Mouse (Mus musculus) ovary, postnatal 14 days (tissue): Measurements from ENCODE around the gene Spint2.
A peak's percentile ranks its signal among the peaks of the same experiment; 100 is the strongest.

Source experiments
- DNase-seq: peaks from one replicate; pipeline ENCODE4 v3.0.0; 2022; ENCODE audit warnings: low spot score

Spint2 gene

GRCm38 (mm10) chr7:29280801-29281200 is 911 bp downstream of the Spint2 start:
- DNase-seq = no peak

DNA sequence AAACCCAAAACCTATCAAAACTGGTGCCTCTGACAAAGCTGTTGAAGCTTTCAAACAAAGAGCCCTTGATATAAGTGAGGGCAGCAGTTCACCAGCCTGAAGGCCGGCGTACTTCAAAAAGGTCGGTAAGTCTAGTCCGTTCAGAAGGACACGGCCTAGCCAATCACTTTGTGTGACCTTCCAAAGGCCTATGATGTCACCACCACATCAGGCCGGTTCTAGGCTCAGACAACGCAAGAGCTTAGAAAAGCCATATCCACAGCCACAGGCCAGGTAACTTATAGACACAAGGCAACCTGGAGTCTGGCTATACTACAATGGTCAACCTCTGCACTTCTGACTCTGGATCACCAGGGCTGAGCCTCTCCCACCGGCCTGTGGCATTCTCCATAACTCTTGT is 1.8 kb downstream of the Spint2 start:
- DNase-seq = no peak

- no peak for DNase-seq
These were observed 2.5 kb downstream of the Spint2 start for GRCm38 (mm10) chr7:29279261-29279660.

DNA sequence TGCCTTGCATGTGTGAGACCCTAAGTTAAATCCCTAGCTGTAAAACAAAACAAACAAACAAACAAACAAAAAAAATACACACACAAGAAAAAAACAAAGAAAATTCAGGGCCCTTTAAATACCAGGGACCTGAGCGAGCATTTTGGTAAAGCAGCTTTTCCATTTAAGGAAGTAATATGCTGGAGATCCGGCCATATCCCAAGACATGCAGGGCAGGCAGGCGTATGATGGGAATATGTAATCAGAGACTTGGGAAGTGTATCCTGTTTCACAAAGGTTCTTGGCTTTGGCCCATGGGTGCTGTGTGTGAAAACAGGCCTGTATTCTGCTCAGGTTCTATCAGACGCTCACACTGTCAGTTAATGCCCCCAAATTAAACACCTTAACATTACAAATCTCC is 4.2 kb downstream of the Spint2 start:
- no peak for DNase-seq

GRCm38 (mm10) chr7:29276715-29277114 is 5.0 kb downstream of the Spint2 start:
- DNase-seq = no peak

GRCm38 (mm10) chr7:29271687-29272465 is 9.8 kb downstream of the Spint2 start:
- no peak for DNase-seq

GRCm38 (mm10) chr7:29270445-29270844 is 11.3 kb downstream of the Spint2 start:
- DNase-seq = no peak

DNA sequence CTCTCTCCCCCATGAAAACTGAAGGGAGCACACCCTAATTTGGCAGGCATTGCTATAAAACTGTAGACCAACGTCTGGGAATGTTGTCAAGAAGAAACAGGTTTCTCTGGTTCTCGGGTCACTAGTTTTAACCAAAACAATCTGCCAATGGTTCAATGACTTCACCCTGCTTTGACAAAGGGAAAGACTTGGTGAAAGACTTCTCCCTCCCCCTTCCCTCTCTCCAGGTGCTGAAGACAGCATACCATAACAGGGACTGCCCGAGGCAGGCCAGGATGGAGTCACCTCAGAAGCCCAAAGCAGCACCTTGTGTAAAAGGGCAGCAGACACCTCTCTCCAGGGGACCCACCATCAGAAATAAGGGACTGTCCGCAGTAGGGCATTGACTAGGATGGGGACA is 14.8 kb downstream of the Spint2 start:
- DNase-seq = no peak

DNA sequence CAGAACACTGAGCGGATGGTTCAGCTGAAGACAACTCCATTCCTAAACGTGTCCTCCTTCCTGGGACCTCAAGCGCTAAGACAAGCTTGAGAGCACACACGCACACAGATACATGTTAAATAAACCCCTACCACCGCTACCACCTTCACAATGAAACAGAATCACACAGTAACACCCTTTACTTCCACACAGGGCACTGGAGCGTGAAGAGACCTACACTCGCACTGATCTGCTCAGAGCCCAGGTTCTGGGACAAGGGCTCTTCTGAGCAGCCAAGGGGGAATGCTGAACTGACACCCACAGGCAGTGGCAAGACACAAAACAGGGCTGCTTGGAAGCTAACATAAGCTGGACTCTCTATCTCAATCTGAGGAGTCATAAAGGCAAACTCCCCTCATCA is 16.1 kb downstream of the Spint2 start:
- no peak for DNase-seq

GRCm38 (mm10) chr7:29263831-29264230 is 17.9 kb downstream of the Spint2 start:
- no peak for DNase-seq

DNA sequence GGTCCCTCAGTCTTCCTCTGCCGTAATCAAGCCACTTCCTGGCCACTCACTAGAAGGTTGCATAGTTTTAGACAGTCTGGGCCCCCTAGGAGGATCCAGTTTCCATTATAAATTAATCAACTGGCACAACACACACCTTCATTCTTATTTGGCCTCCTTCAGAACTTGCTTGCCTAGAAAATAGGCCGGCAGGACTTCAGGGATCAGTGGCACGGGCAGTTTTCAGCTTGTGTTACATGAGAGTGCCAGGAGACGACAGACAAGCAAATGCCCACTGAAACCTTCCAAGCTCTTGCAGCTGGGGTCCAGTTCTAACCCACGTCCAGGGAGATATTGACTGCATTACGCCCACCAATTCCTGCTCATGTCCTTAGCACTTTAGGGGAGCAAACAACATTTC is 19.6 kb downstream of the Spint2 start:
- no peak for DNase-seq

- DNase-seq = no peak
These were observed 21.7 kb downstream of the Spint2 start for GRCm38 (mm10) chr7:29259781-29260730.

- no peak for DNase-seq
These were observed 24.3 kb downstream of the Spint2 start for GRCm38 (mm10) chr7:29257368-29257767.

DNA sequence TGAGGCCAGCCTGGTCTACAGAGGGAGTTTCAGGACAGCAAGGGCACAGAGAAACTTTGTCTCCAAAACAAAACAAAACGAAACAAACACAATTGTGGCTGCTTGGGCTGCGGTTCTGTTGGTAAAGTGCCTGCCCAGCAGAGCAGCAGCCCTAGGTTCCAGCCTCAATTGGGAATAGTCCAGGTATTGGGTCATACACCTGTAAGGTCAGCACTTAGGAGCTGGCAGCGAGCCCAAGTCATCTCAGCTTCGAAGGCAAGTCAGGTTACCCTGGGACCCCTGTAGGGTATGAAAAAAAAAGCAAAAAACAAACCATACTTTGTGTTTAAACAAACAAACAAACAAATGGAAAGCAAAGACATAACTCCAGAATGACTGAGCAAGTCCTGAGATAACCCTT is 25.8 kb downstream of the Spint2 start:
- DNase-seq = no peak

DNA sequence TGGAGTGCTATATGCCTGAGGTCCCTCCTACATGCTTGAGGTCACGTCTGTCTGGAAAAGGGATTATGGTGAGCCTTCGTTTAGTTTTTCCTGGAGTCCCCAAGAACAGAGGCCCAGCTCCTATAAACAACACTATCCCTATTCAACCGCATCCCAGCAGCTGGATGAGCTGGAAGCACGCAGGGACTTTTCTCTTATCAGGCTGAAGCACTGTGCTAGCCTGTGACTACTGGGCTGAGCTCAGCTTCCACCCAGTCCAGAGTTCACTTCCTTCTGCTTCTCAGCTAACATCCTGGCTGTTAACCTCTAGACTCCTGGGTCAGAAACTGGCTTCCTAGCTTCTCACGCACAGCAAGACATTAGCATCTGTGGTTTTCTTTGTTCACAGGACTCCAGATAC is 27.9 kb downstream of the Spint2 start:
- DNase-seq = no peak

GRCm38 (mm10) chr7:29251166-29251565 is 30.5 kb downstream of the Spint2 start:
- no peak for DNase-seq

- no peak for DNase-seq
These were observed 33.4 kb downstream of the Spint2 start, which contains the start of gene 2200002D01Rik for GRCm38 (mm10) chr7:29248261-29248841. Gene 2200002D01Rik (minus strand): TSS chr7:29248466.

- no peak for DNase-seq
These were observed 34.0 kb downstream of the Spint2 start for GRCm38 (mm10) chr7:29247706-29248105.

DNA sequence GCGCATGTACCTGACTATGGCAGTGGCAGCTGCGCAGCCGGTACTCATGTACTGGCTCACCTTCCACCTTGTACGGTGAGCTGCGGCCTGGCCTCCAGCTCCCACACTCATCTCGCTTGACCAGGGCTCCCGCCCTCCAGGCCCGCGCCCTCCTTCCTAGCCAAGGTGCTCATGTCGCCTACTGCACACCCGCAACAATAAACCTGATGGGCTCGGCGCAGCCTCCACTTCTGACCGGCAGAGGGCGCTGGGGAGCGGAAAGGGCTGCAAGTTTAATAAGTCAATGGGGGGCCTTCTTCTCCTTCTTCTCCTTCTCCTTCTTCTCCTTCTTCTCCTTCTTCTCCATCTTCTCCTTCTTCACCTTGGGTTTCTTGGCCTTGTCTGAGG is 34.4 kb downstream of the Spint2 start:
- DNase-seq = peak; percentile 90

- DNase-seq = no peak
These were observed 34.9 kb downstream of the Spint2 start for GRCm38 (mm10) chr7:29246619-29247313.

DNA sequence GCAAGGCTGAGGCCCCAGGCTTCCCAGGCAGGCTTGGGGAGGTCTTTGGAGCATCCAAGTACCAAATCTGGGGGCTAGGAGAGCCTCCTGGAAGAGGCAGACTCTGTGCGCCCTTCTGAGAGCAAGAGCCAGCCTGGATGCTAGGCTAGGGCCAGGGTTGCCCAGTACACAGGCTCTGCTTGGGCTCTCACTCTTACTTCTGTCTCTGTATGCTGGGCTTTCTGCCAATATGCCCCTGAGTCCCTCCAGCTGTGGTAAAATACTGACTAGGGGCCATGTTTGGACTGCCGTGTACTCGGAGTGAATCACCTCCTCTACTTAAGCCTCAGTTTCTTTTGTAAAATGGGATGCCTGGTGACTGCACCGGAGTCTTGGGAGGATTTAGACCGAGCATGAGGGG is 35.7 kb downstream of the Spint2 start:
- no peak for DNase-seq
